Mouse (Mus musculus): ENCODE measurements at regions not wholly inside any gene's neighbourhood (a gene's known extent, or its start where the extent isn't known, plus 50 kb on each side); places are given as distances from the start of the nearest gene placed in this dataset.

- no peak for DNase-seq (ENCODE audit: low spot score)
Observed at GRCm38 (mm10) chr3:120748513-120748912, 423.0 kb downstream of the Rwdd3 start.

GRCm38 (mm10) chr3:120747678-120748077 lies 423.8 kb downstream of the Rwdd3 start:
- no peak for DNase-seq (ENCODE audit: low spot score)

GRCm38 (mm10) chr3:120733332-120733731 lies 438.2 kb downstream of the Rwdd3 start:
- DNase-seq (ENCODE audit: low spot score) = no peak

GRCm38 (mm10) chr3:120732391-120732790 lies 439.1 kb downstream of the Rwdd3 start:
- DNase-seq (ENCODE audit: low spot score) = no peak

DNA sequence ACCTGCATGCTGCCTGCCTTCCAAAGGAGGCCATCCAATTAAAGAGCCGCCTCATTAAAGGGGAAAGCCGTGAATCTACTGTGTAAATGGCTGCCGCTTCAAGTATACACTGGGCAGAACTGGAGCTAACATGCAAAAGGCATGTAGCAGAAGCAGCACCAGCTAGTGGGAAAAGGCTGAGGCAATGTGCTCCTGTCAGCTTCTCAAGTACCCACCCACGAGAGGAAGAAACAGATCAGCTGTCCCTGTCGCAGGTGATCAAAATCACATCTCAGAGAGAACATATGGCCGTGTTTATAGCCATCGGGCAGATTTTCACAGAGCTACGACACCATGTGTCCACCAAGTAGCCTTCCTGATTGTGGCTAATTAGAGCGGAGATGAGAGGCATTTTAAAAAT lies 440.2 kb downstream of the Rwdd3 start:
- peak; percentile 72 for DNase-seq (ENCODE audit: low spot score)

DNA sequence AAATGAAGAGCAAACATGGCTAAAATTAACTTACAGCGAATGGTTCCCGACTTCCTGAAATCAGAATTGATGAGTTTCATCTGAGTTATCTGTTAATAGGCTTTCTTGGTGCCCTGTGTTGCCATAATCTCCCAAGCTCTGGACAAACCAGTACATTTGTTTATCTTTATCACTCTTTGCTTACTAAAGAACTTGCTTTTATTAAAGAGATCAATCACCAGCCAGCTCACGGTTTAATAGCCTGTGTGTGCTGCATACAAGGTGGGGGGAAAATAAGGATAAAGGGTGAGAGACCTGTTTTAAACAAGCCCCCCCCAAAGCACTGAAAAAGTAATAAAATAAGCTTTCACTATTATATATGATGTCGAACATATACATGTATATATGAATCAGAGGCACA lies 441.3 kb downstream of the Rwdd3 start:
- no peak for DNase-seq (ENCODE audit: low spot score)

GRCm38 (mm10) chr3:120729671-120730070 lies 441.8 kb downstream of the Rwdd3 start:
- peak; percentile 36 for DNase-seq (ENCODE audit: low spot score)

DNA sequence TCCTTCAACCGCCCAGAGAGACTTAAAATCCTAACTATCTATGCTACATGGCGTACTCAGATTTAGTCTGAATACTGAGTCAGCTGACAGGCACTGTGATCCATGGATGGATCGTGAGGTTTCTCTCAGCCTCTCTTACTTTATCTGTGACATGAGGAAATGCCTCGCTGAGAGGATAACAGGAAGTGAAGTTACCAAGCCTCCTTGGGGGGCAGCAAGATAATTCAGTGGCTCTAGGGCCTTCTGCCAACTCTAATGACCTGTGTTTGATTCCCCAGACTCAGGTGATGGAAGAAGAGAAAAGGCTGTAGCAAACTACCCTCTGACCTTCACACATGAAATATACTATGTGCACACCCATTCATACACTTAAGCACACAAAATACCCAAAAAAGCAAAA lies 486.3 kb downstream of the Rwdd3 start:
- DNase-seq (ENCODE audit: low spot score) = no peak

- DNase-seq (ENCODE audit: low spot score) = no peak
Observed at GRCm38 (mm10) chr3:120675906-120676305, 495.6 kb downstream of the Rwdd3 start.

DNA sequence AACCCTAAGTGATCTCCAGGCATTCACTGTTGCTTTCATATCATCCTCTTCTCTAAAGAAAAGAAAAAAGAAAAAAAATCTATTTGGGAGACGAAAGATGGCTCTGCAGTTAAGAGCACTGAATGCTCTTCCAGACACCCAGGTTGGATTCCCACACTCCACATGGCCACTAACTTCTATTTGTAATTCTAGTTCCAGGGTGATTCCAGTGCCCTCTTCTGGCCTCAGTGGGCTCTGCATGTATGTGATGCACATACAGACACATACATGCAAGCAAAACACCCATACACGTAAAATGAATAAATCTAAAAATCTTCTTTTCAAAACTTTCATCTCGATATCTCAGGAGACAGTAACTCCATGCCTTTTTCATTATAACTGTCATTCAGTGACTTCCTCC lies 502.8 kb downstream of the Rwdd3 start:
- no peak for DNase-seq (ENCODE audit: low spot score)

DNA sequence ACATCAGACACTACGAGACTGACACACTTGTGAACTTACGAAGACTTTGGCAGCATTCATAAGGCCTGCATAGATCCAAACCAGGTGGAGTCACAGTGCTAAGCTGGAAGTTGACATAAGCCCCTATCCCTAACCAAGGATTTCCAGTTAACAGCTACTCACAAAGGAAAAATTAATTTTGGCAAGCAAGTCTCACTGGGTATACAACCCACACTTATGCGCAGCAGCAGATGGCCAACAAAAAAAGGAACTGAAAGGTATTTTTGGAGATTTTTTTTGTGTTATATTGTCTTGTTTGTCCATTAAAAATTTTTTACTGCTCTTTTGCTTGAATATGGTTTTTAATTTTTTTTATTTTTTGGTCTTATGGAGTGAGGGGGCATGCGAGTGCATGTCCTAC lies 509.0 kb downstream of the Rwdd3 start:
- no peak for DNase-seq (ENCODE audit: low spot score)

GRCm38 (mm10) chr3:120660776-120661175 lies 510.7 kb downstream of the Rwdd3 start:
- DNase-seq (ENCODE audit: low spot score) = peak; percentile 69

DNA sequence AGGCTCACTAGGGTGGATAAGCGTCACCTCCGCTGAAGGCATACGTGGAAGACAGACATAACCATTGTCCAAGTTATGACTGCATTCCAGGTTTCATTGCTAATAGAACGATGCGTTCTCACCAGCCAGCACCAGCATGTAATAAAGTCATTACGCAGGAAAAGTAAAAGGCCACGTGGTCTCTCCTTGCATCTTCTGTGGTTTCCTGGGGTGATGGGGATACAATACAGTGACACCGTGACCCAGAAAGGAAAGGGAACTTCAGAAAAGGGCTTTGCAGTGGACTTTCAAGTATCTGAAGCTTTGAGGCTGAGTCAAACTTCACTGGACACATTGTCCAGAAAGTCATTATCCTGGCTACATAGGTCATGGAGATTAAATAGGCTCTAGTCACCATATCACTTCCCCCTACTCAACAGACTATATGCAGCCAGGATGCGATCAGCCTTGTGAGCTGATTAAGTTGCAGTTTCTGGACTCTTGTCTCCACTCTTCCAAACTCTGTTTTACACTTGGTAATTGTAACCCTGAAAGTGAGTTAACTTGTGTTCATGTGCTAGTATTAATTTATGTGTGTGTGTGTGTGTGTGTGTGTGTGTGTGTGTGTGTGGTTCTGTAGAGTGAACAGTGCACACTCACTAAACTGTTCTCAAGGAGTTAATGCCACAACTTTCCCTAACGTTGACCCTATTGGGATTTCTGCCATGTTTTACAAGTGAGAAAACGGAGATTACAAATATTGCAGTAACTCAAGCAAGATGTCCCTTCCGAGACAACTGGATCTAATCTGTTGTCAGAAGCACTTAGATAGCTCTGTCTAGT lies 522.2 kb downstream of the Rwdd3 start:
- no peak for DNase-seq (ENCODE audit: low spot score)

- DNase-seq (ENCODE audit: low spot score) = no peak
Observed at GRCm38 (mm10) chr3:120648391-120648790, 523.1 kb downstream of the Rwdd3 start.

DNA sequence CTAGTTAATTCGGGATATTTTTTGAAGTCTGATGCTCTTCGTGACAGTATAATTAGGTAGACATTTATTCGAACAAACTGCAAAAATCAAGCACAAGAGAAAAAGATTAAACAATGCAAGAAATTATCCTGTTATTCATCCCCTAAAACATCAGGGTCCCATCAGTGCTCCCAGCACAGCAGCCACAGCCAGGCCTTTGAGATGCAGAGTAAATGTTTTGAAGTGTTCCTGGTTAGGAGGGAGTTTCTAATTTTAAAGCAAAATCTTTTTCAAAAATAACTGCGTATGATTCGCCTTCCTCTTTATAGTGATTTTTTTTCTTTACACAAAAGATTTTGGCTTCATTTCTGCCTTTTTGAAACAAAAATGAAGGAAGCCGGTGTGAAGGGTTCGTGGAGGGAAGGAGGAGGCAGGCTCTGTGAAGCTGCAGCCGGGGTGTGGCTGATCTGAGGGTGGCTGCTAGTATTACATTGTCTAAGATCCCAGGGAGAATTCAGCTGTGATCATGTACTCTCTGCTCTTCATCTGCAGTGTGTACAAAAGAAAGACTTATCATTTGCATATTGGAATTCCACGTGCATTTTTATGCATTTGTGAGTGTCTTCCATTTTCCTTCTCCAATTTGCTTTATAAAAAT lies 534.7 kb downstream of the Rwdd3 start:
- peak; percentile 18 for DNase-seq (ENCODE audit: low spot score)

DNA sequence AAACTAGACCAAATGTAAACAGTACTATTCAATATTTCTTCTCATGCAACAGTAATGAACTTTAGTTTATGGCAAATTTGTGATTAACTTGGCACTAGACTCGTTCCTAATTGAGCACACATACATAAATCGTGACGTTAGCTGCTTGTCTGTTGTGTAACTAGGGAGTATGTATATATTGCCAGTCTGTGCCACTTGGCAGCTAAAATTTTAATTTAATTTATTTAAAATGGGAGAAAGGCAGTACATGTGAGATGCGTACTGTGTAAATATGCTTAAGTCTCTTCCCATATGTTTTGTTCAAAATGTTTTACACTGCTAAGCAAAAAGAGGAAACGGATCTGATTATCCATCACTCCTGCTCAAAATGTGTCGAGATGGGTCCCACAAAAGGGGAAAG lies 553.1 kb downstream of the Rwdd3 start:
- DNase-seq (ENCODE audit: low spot score) = no peak

- DNase-seq (ENCODE audit: low spot score) = no peak
Observed at GRCm38 (mm10) chr3:120594226-120594625, 577.3 kb downstream of the Rwdd3 start.

GRCm38 (mm10) chr3:120591183-120591582 lies 580.3 kb downstream of the Rwdd3 start:
- no peak for DNase-seq (ENCODE audit: low spot score)

- DNase-seq (ENCODE audit: low spot score) = no peak
Observed at GRCm38 (mm10) chr3:120570806-120571425, 600.6 kb downstream of the Rwdd3 start.

GRCm38 (mm10) chr3:120541556-120542476 lies 629.7 kb downstream of the Rwdd3 start:
- DNase-seq (ENCODE audit: low spot score) = peak; percentile 45

DNA sequence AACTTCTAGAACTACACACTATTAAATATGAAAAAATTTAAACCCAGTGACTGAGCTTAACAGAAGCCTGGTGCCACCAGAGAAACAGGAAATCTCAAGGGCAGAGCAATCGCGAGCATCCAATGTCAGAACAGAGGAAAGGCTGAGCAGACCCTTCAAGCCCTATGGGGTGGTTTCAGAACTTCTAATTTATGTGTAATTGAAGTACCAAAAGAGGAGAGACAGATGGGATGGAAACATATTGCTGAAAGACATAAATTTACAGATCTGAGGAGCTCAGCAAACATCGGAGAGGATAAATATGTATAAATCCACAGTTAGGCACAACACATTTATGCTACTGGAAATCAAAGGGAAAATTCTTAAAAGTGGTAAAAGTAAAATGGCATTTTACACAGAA lies 637.6 kb downstream of the Rwdd3 start:
- DNase-seq (ENCODE audit: low spot score) = no peak

All from retina, embryonic 14.5 days (tissue).